Mouse (Mus musculus) regulatory T cell (primary cell): ENCODE data around the gene Rabepk.

Source experiments
- in situ Hi-C: fragments of 300-600 bp; cut with MboI, MseI; formaldehyde crosslinking; loops from one replicate; pipeline ENCODE4 v1.15.1; 2025; ENCODE audit warnings: high pct_unique_total_duplicates

The Rabepk gene

GRCm38 (mm10) chr2:34770951-34771350, 28.8 kb downstream of the Rabepk start:
- in situ Hi-C loops = loop anchor here (10.0 kb wide), 1 partner anchor 194 kb away; the partner anchor contains the start of gene Traf1

GRCm38 (mm10) chr2:34770049-34770448, 29.7 kb downstream of the Rabepk start:
- in situ Hi-C loops = loop anchor here (10.0 kb wide), 1 partner anchor 195 kb away; the partner anchor contains the start of gene Traf1

- in situ Hi-C loops = loop anchor here (10.0 kb wide), 1 partner anchor 1300 kb away; the partner anchor contains the start of gene Zbtb43
Observed at GRCm38 (mm10) chr2:34764801-34765200, 34.9 kb downstream of the Rabepk start.

- in situ Hi-C loops = loop anchor here (10.0 kb wide), 1 partner anchor 1298 kb away; the partner anchor contains the start of gene Zbtb43
Observed at GRCm38 (mm10) chr2:34762872-34763271, 36.8 kb downstream of the Rabepk start.

GRCm38 (mm10) chr2:34762174-34762573, 37.5 kb downstream of the Rabepk start:
- in situ Hi-C loops = loop anchor here (10.0 kb wide), 1 partner anchor 1297 kb away; the partner anchor contains the start of gene Zbtb43

- in situ Hi-C loops = loop anchor here (10.0 kb wide), 1 partner anchor 1296 kb away; the partner anchor contains the start of gene Zbtb43
Observed at GRCm38 (mm10) chr2:34761272-34761671, 38.4 kb downstream of the Rabepk start.

- in situ Hi-C loops = no loop called here
Observed at GRCm38 (mm10) chr2:34757341-34757740, 42.4 kb downstream of the Rabepk start.

- in situ Hi-C loops = no loop called here
Observed at GRCm38 (mm10) chr2:34754551-34755358, 45.0 kb downstream of the Rabepk start, which contains the start of gene Gapvd1. Gapvd1 (minus strand) TSS chr2:34755232.

- in situ Hi-C loops = no loop called here
Observed at GRCm38 (mm10) chr2:34753811-34754550, 45.7 kb downstream of the Rabepk start.

- in situ Hi-C loops = no loop called here
Observed at GRCm38 (mm10) chr2:34750245-34750644, 49.5 kb downstream of the Rabepk start.

- in situ Hi-C loops = no loop called here
Observed at GRCm38 (mm10) chr2:34748479-34748878, 51.2 kb downstream of the Rabepk start.

- in situ Hi-C loops = no loop called here
Observed at GRCm38 (mm10) chr2:34745673-34746072, 54.0 kb downstream of the Rabepk start.

- in situ Hi-C loops = no loop called here
Observed at GRCm38 (mm10) chr2:34744476-34744875, 55.2 kb downstream of the Rabepk start.

- in situ Hi-C loops = no loop called here
Observed at GRCm38 (mm10) chr2:34742675-34743074, 57.0 kb downstream of the Rabepk start.

GRCm38 (mm10) chr2:34741390-34742159, 58.1 kb downstream of the Rabepk start:
- in situ Hi-C loops = no loop called here

GRCm38 (mm10) chr2:34739684-34740391, 59.9 kb downstream of the Rabepk start:
- in situ Hi-C loops = no loop called here

GRCm38 (mm10) chr2:34737911-34738310, 61.8 kb downstream of the Rabepk start:
- in situ Hi-C loops = no loop called here

GRCm38 (mm10) chr2:34736626-34737025, 63.1 kb downstream of the Rabepk start:
- in situ Hi-C loops = no loop called here
